Mouse (Mus musculus) MEL (cell line): ENCODE results near the gene Zmiz1.

ENCODE experiments used
- CTCF ChIP-seq, 3 experiments: IDR thresholded peaks in 2 of 3; conservative IDR thresholded peaks in 1 of 3; 2 replicates each; pipeline ENCODE4 v1.5.1; 2011 to 2012; ENCODE audit warnings: low read length in 3 of 3, low read depth in 2 of 3, mild to moderate bottlenecking in 2 of 3, improper control_type of control experiment in 1 of 3, inconsistent platforms in 1 of 3, mixed read lengths in 1 of 3, moderate library complexity in 1 of 3; ENCODE audit not compliant: control insufficient read depth in 1 of 3, insufficient read depth in 1 of 3, poor library complexity in 1 of 3, severe bottlenecking in 1 of 3
- E2F4 ChIP-seq: IDR thresholded peaks from 2 replicates; pipeline ENCODE4 v1.6.1; 2011; ENCODE audit warnings: low read depth, low read length, improper control_type of control experiment, borderline replicate concordance
- EP300 ChIP-seq, 2 experiments: IDR thresholded peaks; 2 replicates each; pipeline ENCODE4 v1.6.1; 2011; ENCODE audit warnings: improper control_type of control experiment in 2 of 2, low read length in 2 of 2, low read depth in 1 of 2, mild to moderate bottlenecking in 1 of 2
- ETS1 ChIP-seq: IDR thresholded peaks from 2 replicates; pipeline ENCODE4 v1.6.1; 2012; ENCODE audit warnings: low read depth, mild to moderate bottlenecking, inconsistent platforms, low read length, improper control_type of control experiment, moderate library complexity
- JUND ChIP-seq: IDR thresholded peaks from 2 replicates; pipeline ENCODE4 v1.6.1; 2011; ENCODE audit warnings: low read depth, mild to moderate bottlenecking, improper control_type of control experiment, low read length
- MXI1 ChIP-seq: IDR thresholded peaks from 2 replicates; pipeline ENCODE4 v1.6.1; 2011; ENCODE audit warnings: mild to moderate bottlenecking, low read depth, low read length, improper control_type of control experiment
- POLR2A ChIP-seq, 2 experiments: IDR thresholded peaks; 2 replicates each; pipeline ENCODE4 v1.6.1; 2011 to 2012; ENCODE audit warnings: low read length in 2 of 2, mild to moderate bottlenecking in 2 of 2, control low read depth in 1 of 2, improper control_type of control experiment in 1 of 2, low read depth in 1 of 2, moderate library complexity in 1 of 2; ENCODE audit not compliant: control insufficient read depth in 1 of 2, insufficient read depth in 1 of 2, poor library complexity in 1 of 2
- POLR2AphosphoS2 ChIP-seq: IDR thresholded peaks from 2 replicates; pipeline ENCODE4 v1.6.1; 2011; ENCODE audit warnings: low read length, improper control_type of control experiment
- SMC3 ChIP-seq: IDR thresholded peaks from 2 replicates; pipeline ENCODE4 v1.6.1; 2011; ENCODE audit warnings: low read depth, low read length, improper control_type of control experiment
- TBP ChIP-seq: IDR thresholded peaks from 2 replicates; pipeline ENCODE4 v1.8.0; 2011; ENCODE audit warnings: low read depth, low read length, improper control_type of control experiment
- TCF12 ChIP-seq: IDR thresholded peaks from 2 replicates; pipeline ENCODE4 v1.6.1; 2014; ENCODE audit warnings: low read depth, mild to moderate bottlenecking, inconsistent platforms, low read length, improper control_type of control experiment, moderate library complexity
- USF1 ChIP-seq: IDR thresholded peaks from 2 replicates; pipeline ENCODE4 v1.6.1; 2014; ENCODE audit warnings: low read depth, mild to moderate bottlenecking, inconsistent platforms, low read length, improper control_type of control experiment, moderate library complexity
- ZC3H11A ChIP-seq: IDR thresholded peaks from 2 replicates; pipeline ENCODE4 v1.6.1; 2012; ENCODE audit warnings: low read depth, mild to moderate bottlenecking, inconsistent platforms, low read length, improper control_type of control experiment
- ZMIZ1 ChIP-seq: IDR thresholded peaks from 2 replicates; pipeline ENCODE4 v1.6.1; 2012; ENCODE audit warnings: low read depth, mild to moderate bottlenecking, inconsistent platforms, low read length, improper control_type of control experiment, moderate library complexity

DNA sequence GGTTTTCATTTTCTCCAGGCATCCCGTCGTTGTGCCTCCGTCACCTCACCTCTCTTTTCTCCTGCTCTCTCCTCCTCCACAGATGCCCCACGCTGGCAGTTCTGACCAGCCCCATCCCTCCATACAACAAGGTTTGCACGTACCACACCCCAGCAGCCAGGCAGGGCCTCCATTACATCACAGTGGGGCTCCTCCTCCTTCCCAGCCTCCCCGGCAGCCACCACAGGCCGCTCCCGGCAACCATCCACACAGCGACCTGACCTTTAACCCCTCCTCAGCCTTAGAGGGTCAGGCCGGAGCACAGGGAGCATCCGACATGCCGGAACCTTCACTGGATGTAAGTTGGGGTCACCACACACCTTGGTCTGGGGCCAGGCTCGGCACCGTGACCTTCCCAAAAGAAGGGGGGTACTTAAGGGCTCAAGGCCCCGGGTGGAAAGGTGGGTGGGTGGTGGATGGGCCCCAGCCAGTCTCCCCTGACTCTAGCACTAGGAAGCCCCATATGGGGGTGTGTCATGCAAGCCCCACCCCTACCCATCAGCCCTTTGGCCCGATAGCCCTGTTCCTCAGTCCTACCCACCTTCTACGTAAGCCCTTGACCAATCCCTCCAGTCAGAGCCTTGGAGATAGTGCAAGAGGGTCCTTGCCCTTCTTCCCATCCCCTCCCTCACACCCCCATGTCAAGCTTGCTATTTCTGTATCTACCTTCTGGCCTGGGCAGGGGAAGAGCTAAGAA lies 202.4 kb downstream of the Zmiz1 start:
- TF ChIP-seq JUND (no peak), CTCF (IDR thresholded peaks at IDR 0.05 in 2 of 3, conservative IDR thresholded peaks at IDR 0.05 in 1 of 3; ENCODE audit: control insufficient read depth in 1 of 3, insufficient read depth in 1 of 3, low read depth in 2 of 3, low read length in 3 of 3, poor library complexity in 1 of 3, severe bottlenecking in 1 of 3) (no peak), USF1 (no peak), MXI1 (no peak), ZC3H11A (no peak), POLR2AphosphoS2 (no peak), TCF12 (no peak), POLR2A (IDR thresholded peaks at IDR 0.05; ENCODE audit: control insufficient read depth in 1 of 2, insufficient read depth in 1 of 2, low read depth in 1 of 2, low read length in 2 of 2, poor library complexity in 1 of 2) (0 out of 4 replicates have a peak, but pooled peaks of 1 of the 2 experiments have one; percentile 11), ETS1 (no peak), E2F4 (no peak), SMC3 (no peak), TBP (no peak), ZMIZ1 (no peak), EP300 (IDR thresholded peaks at IDR 0.05; ENCODE audit: low read depth in 1 of 2, low read length in 2 of 2) (no peak)
